Mouse (Mus musculus) layer of hippocampus, postnatal 36 days (tissue): ENCODE measurements around the gene Carmil1. TPM values are rescaled to one million over a fixed set of nuclear protein-coding genes. Genes with fewer than 3 reads are reported as not detected.

Source experiments
- DNase-seq, 2 experiments: peaks; one replicate each; pipeline ENCODE4 v3.0.0; 2022
- total RNA-seq, 2 experiments: library from RNA; stranded (reverse); gene quantifications; 2 replicates each; pipeline ENCODE4 v1.2.3; 2021

The Carmil1 gene
- 10 to 100 TPM; 46.4 to 47.3 TPM for total RNA-seq

- peak; percentile 88 to 90 for DNase-seq
Measured at GRCm38 (mm10) chr13:24280439-24281431, at the start of gene Carmil1. Gene Carmil1, minus strand, starts transcription at chr13:24280795.

- no peak for DNase-seq
Measured at GRCm38 (mm10) chr13:24330128-24330527, 49.5 kb upstream of the Carmil1 start.

- DNase-seq = no peak
Measured at GRCm38 (mm10) chr13:24328036-24328817, 47.6 kb upstream of the Carmil1 start.

GRCm38 (mm10) chr13:24327201-24327600 is 46.6 kb upstream of the Carmil1 start, which contains the start of gene Cmah:
Gene Cmah, plus strand, starts transcription at chr13:24327404.
- DNase-seq = no peak

GRCm38 (mm10) chr13:24321313-24321712 is 40.7 kb upstream of the Carmil1 start:
- no peak for DNase-seq

- peak; percentile 16 to 18 for DNase-seq
Measured at GRCm38 (mm10) chr13:24318618-24319017, 38.0 kb upstream of the Carmil1 start.

- no peak for DNase-seq
Measured at GRCm38 (mm10) chr13:24316563-24316962, 36.0 kb upstream of the Carmil1 start.

- DNase-seq = no peak
Measured at GRCm38 (mm10) chr13:24311011-24311940, 30.7 kb upstream of the Carmil1 start.

GRCm38 (mm10) chr13:24306248-24306647 is 25.7 kb upstream of the Carmil1 start:
- DNase-seq = no peak

GRCm38 (mm10) chr13:24305486-24305885 is 24.9 kb upstream of the Carmil1 start:
- no peak for DNase-seq

GRCm38 (mm10) chr13:24297252-24297651 is 16.7 kb upstream of the Carmil1 start:
- peak in 1 of 2 experiments; percentile 26 for DNase-seq

- DNase-seq = no peak
Measured at GRCm38 (mm10) chr13:24287381-24287780, 6.8 kb upstream of the Carmil1 start.

- DNase-seq = no peak
Measured at GRCm38 (mm10) chr13:24279762-24280438, 695 bp downstream of the Carmil1 start.

- no peak for DNase-seq
Measured at GRCm38 (mm10) chr13:24279407-24279761, 1.2 kb downstream of the Carmil1 start.

- no peak for DNase-seq
Measured at GRCm38 (mm10) chr13:24272740-24273377, 7.7 kb downstream of the Carmil1 start.

GRCm38 (mm10) chr13:24269100-24269465 is 11.5 kb downstream of the Carmil1 start:
- DNase-seq = no peak

GRCm38 (mm10) chr13:24268355-24269099 is 12.1 kb downstream of the Carmil1 start:
- DNase-seq = no peak

GRCm38 (mm10) chr13:24264760-24265159 is 15.8 kb downstream of the Carmil1 start:
- no peak for DNase-seq

- no peak for DNase-seq
Measured at GRCm38 (mm10) chr13:24263560-24263959, 17.0 kb downstream of the Carmil1 start.
